Mouse (Mus musculus): ENCODE data around the gene Ttc24. TPM values are rescaled to one million over a fixed set of nuclear protein-coding genes. Genes with fewer than 3 reads are reported as not detected.
A peak's percentile ranks its signal among the peaks of the same experiment; 100 is the strongest.

Gene Ttc24
- polyA plus RNA-seq, 2 experiments: not detected

GRCm38 (mm10) chr3:88074351-88074750 is 3.8 kb downstream of the Ttc24 start:
- Histone ChIP-seq H3K27ac (no peak overlapping the region), H3K4me1 (replicated peaks; ENCODE audit: control insufficient read depth in 2 of 2, insufficient read depth in 2 of 2, low read length in 1 of 2) (no peaks in the 10 kb centered on the region), H3K9me3 (ENCODE audit: control insufficient read depth, low read length) (no peaks in the 10 kb centered on the region), H3K4me2 (ENCODE audit: low read depth) (no peak overlapping the region), H3K36me3 (replicated peaks; ENCODE audit: control insufficient read depth, insufficient read depth, low read depth) (no peaks in the 10 kb centered on the region), H3K27me3 (ENCODE audit: control insufficient read depth, insufficient read depth, low read length) (no peaks in the 10 kb centered on the region), H3K4me3 (ENCODE audit: insufficient read depth in 1 of 2, low read depth in 2 of 2, low read length in 2 of 2) (no peak overlapping the region), H3K9ac (replicated peaks) (no peak overlapping the region)
- TF ChIP-seq EP300 (IDR thresholded peaks at IDR 0.05; ENCODE audit: low read depth): no peak
- no peak for TF ChIP-seq CTCF (IDR thresholded peaks at IDR 0.05; ENCODE audit: low read depth)
- 44% methylated on average over 2 of the region's 2 CpGs for whole genome bisulfite sequencing (ENCODE audit: insufficient replicate concordance)
- ATAC-seq (ENCODE audit: insufficient read depth) (no peak), DNase-seq (ENCODE audit: low read depth in 3 of 3, low spot score in 3 of 3) (no peak)

GRCm38 (mm10) chr3:88073631-88074030 is 4.5 kb downstream of the Ttc24 start:
- 52% methylated on average over 2 of the region's 2 CpGs for WGBS (ENCODE audit: insufficient replicate concordance)
- no peaks in the 10 kb centered on the region for H3K9me3 ChIP-seq (ENCODE audit: control insufficient read depth, low read length)
- no peak overlapping the region for H3K4me2 ChIP-seq (ENCODE audit: low read depth)
- no peaks in the 10 kb centered on the region for H3K27me3 ChIP-seq (ENCODE audit: control insufficient read depth, insufficient read depth, low read length)
- no peak overlapping the region for H3K4me3 ChIP-seq (ENCODE audit: insufficient read depth in 1 of 2, low read depth in 2 of 2, low read length in 2 of 2)
- no peaks in the 10 kb centered on the region for H3K36me3 ChIP-seq (replicated peaks; ENCODE audit: control insufficient read depth, insufficient read depth, low read depth)
- H3K9ac ChIP-seq (replicated peaks): no peak overlapping the region
- no peak overlapping the region for H3K27ac ChIP-seq
- no peak for TF ChIP-seq EP300 (IDR thresholded peaks at IDR 0.05; ENCODE audit: low read depth)
- no peak for TF ChIP-seq CTCF (IDR thresholded peaks at IDR 0.05; ENCODE audit: low read depth)
- DNase-seq (ENCODE audit: low read depth in 3 of 3, low spot score in 3 of 3) (no peak), ATAC-seq (ENCODE audit: insufficient read depth) (no peak)
- no peaks in the 10 kb centered on the region for H3K4me1 ChIP-seq (replicated peaks; ENCODE audit: control insufficient read depth in 2 of 2, insufficient read depth in 2 of 2, low read length in 1 of 2)

GRCm38 (mm10) chr3:88071783-88072182 is 6.3 kb downstream of the Ttc24 start:
- ATAC-seq (ENCODE audit: insufficient read depth) (0 out of 2 replicates have a peak, but pooled peaks have one; percentile 11), DNase-seq (ENCODE audit: low read depth in 3 of 3, low spot score in 3 of 3) (peak; percentile 48 to 55 (median 53))
- Histone ChIP-seq H3K4me1 (replicated peaks; ENCODE audit: control insufficient read depth in 2 of 2, insufficient read depth in 2 of 2, low read length in 1 of 2) (no peaks in the 10 kb centered on the region), H3K4me3 (ENCODE audit: insufficient read depth in 1 of 2, low read depth in 2 of 2, low read length in 2 of 2) (no peak overlapping the region), H3K9me3 (ENCODE audit: control insufficient read depth, low read length) (no peaks in the 10 kb centered on the region), H3K27me3 (ENCODE audit: control insufficient read depth, insufficient read depth, low read length) (no peaks in the 10 kb centered on the region), H3K27ac (no peak overlapping the region), H3K4me2 (ENCODE audit: low read depth) (no peak overlapping the region), H3K9ac (replicated peaks) (no peak overlapping the region), H3K36me3 (replicated peaks; ENCODE audit: control insufficient read depth, insufficient read depth, low read depth) (no peaks in the 10 kb centered on the region)
- no peak for TF ChIP-seq EP300 (IDR thresholded peaks at IDR 0.05; ENCODE audit: low read depth)
- peak; percentile 91 for TF ChIP-seq CTCF (IDR thresholded peaks at IDR 0.05; ENCODE audit: low read depth)
- WGBS (ENCODE audit: insufficient replicate concordance): 3% methylated on average over 5 of the region's 5 CpGs

- WGBS (ENCODE audit: insufficient replicate concordance): 39% methylated on average over 2 of the region's 2 CpGs
- no peaks in the 10 kb centered on the region for H3K27me3 ChIP-seq (ENCODE audit: control insufficient read depth, insufficient read depth, low read length)
- no peak overlapping the region for H3K9ac ChIP-seq (replicated peaks)
- no peaks in the 10 kb centered on the region for H3K9me3 ChIP-seq (ENCODE audit: control insufficient read depth, low read length)
- H3K4me3 ChIP-seq (ENCODE audit: insufficient read depth in 1 of 2, low read depth in 2 of 2, low read length in 2 of 2): no peak overlapping the region
- DNase-seq (ENCODE audit: low read depth in 3 of 3, low spot score in 3 of 3): no peak
- H3K4me2 ChIP-seq (ENCODE audit: low read depth): no peak overlapping the region
- TF ChIP-seq CTCF (IDR thresholded peaks at IDR 0.05; ENCODE audit: low read depth): no peak
- no peak for TF ChIP-seq EP300 (IDR thresholded peaks at IDR 0.05; ENCODE audit: low read depth)
- H3K36me3 ChIP-seq (replicated peaks; ENCODE audit: control insufficient read depth, insufficient read depth, low read depth): no peaks in the 10 kb centered on the region
- H3K4me1 ChIP-seq (replicated peaks; ENCODE audit: control insufficient read depth in 2 of 2, insufficient read depth in 2 of 2, low read length in 1 of 2): no peaks in the 10 kb centered on the region
- ATAC-seq (ENCODE audit: insufficient read depth): no peak
- no peak overlapping the region for H3K27ac ChIP-seq
These were observed 9.7 kb downstream of the Ttc24 start for GRCm38 (mm10) chr3:88068386-88068785.

GRCm38 (mm10) chr3:88057902-88058696 is 20.0 kb downstream of the Ttc24 start, which contains the start of gene Naxe:
Gene Naxe, minus strand, starts transcription at chr3:88058495.
- peaks cover 14% of the 10 kb centered on the region for H3K36me3 ChIP-seq (replicated peaks; ENCODE audit: control insufficient read depth, insufficient read depth, low read depth)
- peak within 1 kb of the TSS; percentile 63 to 91 for H3K4me3 ChIP-seq (ENCODE audit: insufficient read depth in 1 of 2, low read depth in 2 of 2, low read length in 2 of 2)
- H3K27me3 ChIP-seq (ENCODE audit: control insufficient read depth, insufficient read depth, low read length): no peaks in the 10 kb centered on the region
- DNase-seq (ENCODE audit: low read depth in 3 of 3, low spot score in 3 of 3): peak; percentile 75 to 81 (median 76)
- H3K9ac ChIP-seq (replicated peaks): peak within 1 kb of the TSS; percentile 59
- H3K9me3 ChIP-seq (ENCODE audit: control insufficient read depth, low read length): no peaks in the 10 kb centered on the region
- H3K4me1 ChIP-seq (replicated peaks; ENCODE audit: control insufficient read depth in 2 of 2, insufficient read depth in 2 of 2, low read length in 1 of 2): no peaks in the 10 kb centered on the region; a peak in 3 of 4 replicates
- H3K27ac ChIP-seq: no peak within 1 kb of the TSS
- WGBS (ENCODE audit: insufficient replicate concordance): under 1% methylated on average over 59 of the region's 60 CpGs
- peak within 1 kb of the TSS; percentile 90 for H3K4me2 ChIP-seq (ENCODE audit: low read depth)
- TF ChIP-seq EP300 (IDR thresholded peaks at IDR 0.05; ENCODE audit: low read depth) (no peak), CTCF (IDR thresholded peaks at IDR 0.05; ENCODE audit: low read depth) (no peak)
- ATAC-seq (ENCODE audit: insufficient read depth): peak; percentile 92

Measured in liver, embryonic 14.5 days (tissue).